Mouse (Mus musculus) heart, adult 2 months (tissue): ENCODE data around the gene Garem2. TPM values are rescaled to one million over a fixed set of nuclear protein-coding genes. Genes with fewer than 3 reads are reported as not detected.

Experiments used
- DNase-seq, 2 experiments: peaks; one replicate each; pipeline ENCODE4 v3.0.0; 2021
- H3K27ac ChIP-seq: fragments of 200-600 bp; 2 replicates; pipeline ENCODE4 v1.8.1; 2022
- H3K27me3 ChIP-seq: fragments of 200-500 bp; 2 replicates; pipeline ENCODE4 v1.6.1; 2012; ENCODE audit warnings: mild to moderate bottlenecking, low read length, inconsistent platforms, mixed read lengths; ENCODE audit not compliant: control insufficient read depth, insufficient read depth
- H3K36me3 ChIP-seq: fragments of 200-500 bp; 2 replicates; pipeline ENCODE4 v1.6.1; 2012; ENCODE audit warnings: low read length, inconsistent platforms; ENCODE audit not compliant: control insufficient read depth, insufficient read depth
- H3K4me1 ChIP-seq: fragments of 200-500 bp; 2 replicates; pipeline ENCODE4 v1.6.1; 2011; ENCODE audit warnings: low read length; ENCODE audit not compliant: control insufficient read depth, insufficient read depth
- H3K4me3 ChIP-seq: fragments of 200-600 bp; 2 replicates; pipeline ENCODE4 v1.8.1; 2022
- H3K79me2 ChIP-seq: fragments of 200-500 bp; replicated peaks from 2 replicates; pipeline ENCODE4 v1.6.1; 2012; ENCODE audit warnings: mild to moderate bottlenecking, inconsistent platforms, low read length, moderate library complexity, mixed read lengths; ENCODE audit not compliant: control insufficient read depth, insufficient read depth
- H3K9ac ChIP-seq: fragments of 200-500 bp; 2 replicates; pipeline ENCODE4 v1.6.1; 2012; ENCODE audit warnings: low read depth, mild to moderate bottlenecking, control low read depth, inconsistent platforms, low read length, mixed read lengths
- CTCF ChIP-seq: fragments of 200-600 bp; IDR thresholded peaks from 2 replicates; pipeline ENCODE4 v1.8.1; 2022; ENCODE audit warnings: antibody characterized with exemption, mild to moderate bottlenecking, moderate library complexity
- EP300 ChIP-seq: fragments of 200-500 bp; IDR thresholded peaks from 2 replicates; pipeline ENCODE4 v1.6.1; 2011; ENCODE audit warnings: low read depth, low read length, control low read depth; ENCODE audit not compliant: insufficient read depth
- POLR2A ChIP-seq: fragments of 200-500 bp; IDR thresholded peaks from 2 replicates; pipeline ENCODE4 v1.6.1; 2011; ENCODE audit warnings: mild to moderate bottlenecking, low read depth, low read length, control low read depth; ENCODE audit not compliant: insufficient read depth
- WGBS: fragments of 180-500 bp; shearing (Covaris S2); methylation state at CpG from one replicate; pipeline ENCODE4 v1.1.7; 2018; 5-methylcytosine and 5-hydroxymethylcytosine counted together
- intact Hi-C: fragments of 180-260 bp; cut with DNase I; formaldehyde crosslinking; loops from one replicate; pipeline ENCODE4 v1.15.1; 2025
- polyA plus RNA-seq: library from polyadenylated mRNA; depleted of rRNA; stranded (reverse); fragments of >200 nt; gene quantifications from 2 replicates; pipeline ENCODE4 v1.2.3, GENCODE M21; 2012
- total RNA-seq, 2 experiments: library from RNA; stranded (reverse); gene quantifications; 2 replicates each; pipeline ENCODE4 v1.2.3; 2021

The Garem2 gene
- total and polyA plus RNA-seq, 3 experiments = 0.07 to 0.23 (median 0.13) TPM

GRCm38 (mm10) chr5:30131246-30131645 lies 26.3 kb downstream of the Garem2 start:
- intact Hi-C loops = no loop called here
- Histone ChIP-seq H3K27me3 (no peaks in the 10 kb centered on the region), H3K27ac (no peak overlapping the region), H3K4me3 (no peak overlapping the region), H3K36me3 (peaks cover 22% of the 10 kb centered on the region), H3K79me2 (no peaks in the 10 kb centered on the region), H3K9ac (no peak overlapping the region), H3K4me1 (no peaks in the 10 kb centered on the region)
- DNase-seq = no peak
- 86% methylated on average over 4 of the region's 4 CpGs for WGBS
- TF ChIP-seq EP300 (no peak), CTCF (no peak), POLR2A (no peak)

- Histone ChIP-seq H3K27ac (no peak overlapping the region), H3K4me3 (no peak overlapping the region), H3K4me1 (peaks cover 2% of the 10 kb centered on the region), H3K9ac (no peak overlapping the region), H3K79me2 (peaks cover 3% of the 10 kb centered on the region; the same call in 1 of the 2 replicates), H3K36me3 (peaks cover 26% of the 10 kb centered on the region), H3K27me3 (no peaks in the 10 kb centered on the region)
- intact Hi-C loops = no loop called here
- no peak for DNase-seq
- 93% methylated on average over 2 of the region's 2 CpGs for WGBS
- TF ChIP-seq CTCF (no peak), POLR2A (no peak), EP300 (no peak)
These were observed 27.2 kb downstream of the Garem2 start for GRCm38 (mm10) chr5:30132173-30132572.

- no peaks in the 10 kb centered on the region for H3K27me3 ChIP-seq
- DNase-seq = no peak
- intact Hi-C loops = no loop called here
- TF ChIP-seq EP300 = no peak
- TF ChIP-seq POLR2A = no peak
- no peak for TF ChIP-seq CTCF
- no peak overlapping the region for H3K4me3 ChIP-seq
- peaks cover 2% of the 10 kb centered on the region for H3K4me1 ChIP-seq
- WGBS = 67% methylated on average over 11 of the region's 11 CpGs
- H3K36me3 ChIP-seq = peaks cover 30% of the 10 kb centered on the region
- H3K79me2 ChIP-seq = peaks cover 3% of the 10 kb centered on the region; the same call in 1 of the 2 replicates
- no peak overlapping the region for H3K9ac ChIP-seq
- no peak overlapping the region for H3K27ac ChIP-seq
These were observed 30.8 kb downstream of the Garem2 start for GRCm38 (mm10) chr5:30135711-30136231.

GRCm38 (mm10) chr5:30137271-30137670 lies 32.3 kb downstream of the Garem2 start:
- intact Hi-C loops = no loop called here
- Histone ChIP-seq H3K4me1 (peaks cover 2% of the 10 kb centered on the region), H3K79me2 (peaks cover 3% of the 10 kb centered on the region; the same call in 1 of the 2 replicates), H3K4me3 (no peak overlapping the region), H3K27me3 (no peaks in the 10 kb centered on the region), H3K9ac (no peak overlapping the region), H3K36me3 (peaks cover 33% of the 10 kb centered on the region), H3K27ac (no peak overlapping the region)
- DNase-seq = no peak
- 79% methylated on average over 9 of the region's 9 CpGs for WGBS
- TF ChIP-seq CTCF (no peak), POLR2A (no peak), EP300 (no peak)

GRCm38 (mm10) chr5:30138193-30138592 lies 33.2 kb downstream of the Garem2 start:
- H3K9ac ChIP-seq = no peak overlapping the region
- H3K27me3 ChIP-seq = no peaks in the 10 kb centered on the region
- no peak for TF ChIP-seq EP300
- no peak for TF ChIP-seq POLR2A
- TF ChIP-seq CTCF = no peak
- H3K4me3 ChIP-seq = no peak overlapping the region
- 76% methylated on average over 4 of the region's 4 CpGs for WGBS
- peaks cover 34% of the 10 kb centered on the region for H3K36me3 ChIP-seq
- H3K79me2 ChIP-seq = peaks cover 3% of the 10 kb centered on the region; the same call in 1 of the 2 replicates
- peaks cover 2% of the 10 kb centered on the region for H3K4me1 ChIP-seq
- DNase-seq = no peak
- intact Hi-C loops = no loop called here
- H3K27ac ChIP-seq = no peak overlapping the region

- Histone ChIP-seq H3K27ac (no peak overlapping the region), H3K4me3 (no peak overlapping the region), H3K4me1 (peaks cover 3% of the 10 kb centered on the region), H3K79me2 (peaks cover 6% of the 10 kb centered on the region; the same call in 1 of the 2 replicates), H3K9ac (no peak overlapping the region), H3K36me3 (peaks cover 44% of the 10 kb centered on the region), H3K27me3 (no peaks in the 10 kb centered on the region)
- no peak for TF ChIP-seq CTCF
- no peak for TF ChIP-seq POLR2A
- no peak for TF ChIP-seq EP300
- WGBS = 61% methylated on average over 6 of the region's 6 CpGs
- no peak for DNase-seq
- intact Hi-C loops = no loop called here
These were observed 41.6 kb downstream of the Garem2 start for GRCm38 (mm10) chr5:30146526-30146925.
